Mouse (Mus musculus) lung, postnatal 0 days (tissue): Measurements from ENCODE around the gene Btbd8.

Source experiments
- CTCF ChIP-seq: IDR thresholded peaks from 2 replicates; pipeline ENCODE4 v1.5.1; 2016; ENCODE audit warnings: antibody characterized with exemption, mild to moderate bottlenecking
- EP300 ChIP-seq: IDR thresholded peaks from 2 replicates; pipeline ENCODE4 v1.6.1; 2016; ENCODE audit warnings: antibody characterized with exemption, mild to moderate bottlenecking, control low read depth

DNA sequence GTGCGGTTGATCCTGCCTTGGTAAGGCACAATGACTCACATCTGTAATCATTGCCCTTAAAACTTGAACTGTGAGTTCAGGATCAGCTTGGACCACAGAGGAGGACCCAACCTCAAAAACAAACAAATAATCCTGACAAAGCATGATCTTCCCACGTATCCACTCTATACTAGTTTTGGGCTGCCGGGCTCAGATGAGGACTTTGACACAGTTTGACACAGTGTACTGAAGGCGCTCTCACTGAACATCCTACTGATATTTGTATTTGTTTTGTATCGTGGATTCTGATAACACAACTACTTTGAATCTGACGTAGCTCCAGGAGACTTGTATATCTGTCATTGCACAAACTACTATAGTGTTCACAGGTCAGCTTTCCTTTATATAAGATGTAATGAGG lies 83.6 kb downstream of the Btbd8 start:
- TF ChIP-seq EP300 (no peak), CTCF (no peak)
